Mouse (Mus musculus): ENCODE results near the gene Cdk2. TPM values are rescaled to one million over a fixed set of nuclear protein-coding genes. Genes with fewer than 3 reads are reported as not detected.
A peak's percentile ranks its signal among the peaks of the same experiment; 100 is the strongest.

Cdk2 gene
- polyA plus RNA-seq, 1 experiment, result 19.8 TPM

GRCm38 (mm10) chr10:128744680-128745601 is 40.1 kb upstream of the Cdk2 start, which contains the start of gene Dgka:
Gene Dgka (minus strand): TSS chr10:128744855.
- peak; percentile 43 to 63 for DNase-seq (ENCODE audit: low read depth in 1 of 2, low spot score in 2 of 2)
- 0 out of 2 replicates have a peak, but pooled peaks cover 2% of the 10 kb centered on the region for H3K36me3 ChIP-seq (ENCODE audit: control insufficient read depth, insufficient read depth, low read length)
- WGBS, result 13% methylated on average over 18 of the region's 18 CpGs
- peak within 1 kb of the TSS; percentile 97 for H3K27ac ChIP-seq (ENCODE audit: insufficient read depth, low read length)
- peaks cover 8% of the 10 kb centered on the region for H3K4me1 ChIP-seq (ENCODE audit: control insufficient read depth, insufficient read depth, insufficient read length)
- TF ChIP-seq POLR2A (IDR thresholded peaks at IDR 0.05; ENCODE audit: low read depth, low read length) (peak; percentile 64; the same call in 1 of the 2 replicates), CTCF (IDR thresholded peaks at IDR 0.05; ENCODE audit: extremely low read depth, insufficient read depth, insufficient read length, insufficient replicate concordance) (no peak)
- no peaks in the 10 kb centered on the region for H3K27me3 ChIP-seq (ENCODE audit: control insufficient read depth, insufficient read depth, low read length)
- peak within 1 kb of the TSS; percentile 97 for H3K4me3 ChIP-seq (ENCODE audit: extremely low read depth, insufficient read depth, insufficient read length)

- H3K27ac ChIP-seq (ENCODE audit: insufficient read depth, low read length), result peak overlapping the region; percentile 97
- peaks cover 8% of the 10 kb centered on the region; the same call in 1 of the 2 replicates for H3K4me1 ChIP-seq (ENCODE audit: control insufficient read depth, insufficient read depth, insufficient read length)
- no peak for TF ChIP-seq POLR2A (IDR thresholded peaks at IDR 0.05; ENCODE audit: low read depth, low read length)
- no peak for TF ChIP-seq CTCF (IDR thresholded peaks at IDR 0.05; ENCODE audit: extremely low read depth, insufficient read depth, insufficient read length, insufficient replicate concordance)
- WGBS, result 30% methylated on average over 8 of the region's 8 CpGs
- DNase-seq (ENCODE audit: low read depth in 1 of 2, low spot score in 2 of 2), result no peak
- peak overlapping the region; percentile 97 for H3K4me3 ChIP-seq (ENCODE audit: extremely low read depth, insufficient read depth, insufficient read length)
- no peaks in the 10 kb centered on the region for H3K27me3 ChIP-seq (ENCODE audit: control insufficient read depth, insufficient read depth, low read length)
- H3K36me3 ChIP-seq (ENCODE audit: control insufficient read depth, insufficient read depth, low read length), result 0 out of 2 replicates have a peak, but pooled peaks cover 2% of the 10 kb centered on the region
Observed at GRCm38 (mm10) chr10:128744211-128744610, 39.4 kb upstream of the Cdk2 start.

- no peak for TF ChIP-seq POLR2A (IDR thresholded peaks at IDR 0.05; ENCODE audit: low read depth, low read length)
- no peak for TF ChIP-seq CTCF (IDR thresholded peaks at IDR 0.05; ENCODE audit: extremely low read depth, insufficient read depth, insufficient read length, insufficient replicate concordance)
- Histone ChIP-seq H3K4me1 (ENCODE audit: control insufficient read depth, insufficient read depth, insufficient read length) (peaks cover 5% of the 10 kb centered on the region; the same call in 1 of the 2 replicates), H3K36me3 (ENCODE audit: control insufficient read depth, insufficient read depth, low read length) (peaks cover 3% of the 10 kb centered on the region), H3K4me3 (ENCODE audit: extremely low read depth, insufficient read depth, insufficient read length) (peak overlapping the region; percentile 97), H3K27ac (ENCODE audit: insufficient read depth, low read length) (peak overlapping the region; percentile 97), H3K27me3 (ENCODE audit: control insufficient read depth, insufficient read depth, low read length) (no peaks in the 10 kb centered on the region)
- WGBS, result under 1% methylated on average over 36 of the region's 37 CpGs
- peak in 1 of 2 experiments; percentile 54 for DNase-seq (ENCODE audit: low read depth in 1 of 2, low spot score in 2 of 2)
Observed at GRCm38 (mm10) chr10:128743791-128744191, 39.0 kb upstream of the Cdk2 start.

- H3K4me1 ChIP-seq (ENCODE audit: control insufficient read depth, insufficient read depth, insufficient read length), result peaks cover 5% of the 10 kb centered on the region; the same call in 1 of the 2 replicates
- WGBS, result 1% methylated on average over 7 of the region's 7 CpGs
- TF ChIP-seq CTCF (IDR thresholded peaks at IDR 0.05; ENCODE audit: extremely low read depth, insufficient read depth, insufficient read length, insufficient replicate concordance) (no peak), POLR2A (IDR thresholded peaks at IDR 0.05; ENCODE audit: low read depth, low read length) (no peak)
- H3K36me3 ChIP-seq (ENCODE audit: control insufficient read depth, insufficient read depth, low read length), result peaks cover 4% of the 10 kb centered on the region
- no peaks in the 10 kb centered on the region for H3K27me3 ChIP-seq (ENCODE audit: control insufficient read depth, insufficient read depth, low read length)
- no peak for DNase-seq (ENCODE audit: low read depth in 1 of 2, low spot score in 2 of 2)
- peak overlapping the region; percentile 97 for H3K27ac ChIP-seq (ENCODE audit: insufficient read depth, low read length)
- H3K4me3 ChIP-seq (ENCODE audit: extremely low read depth, insufficient read depth, insufficient read length), result peak overlapping the region; percentile 97
Observed at GRCm38 (mm10) chr10:128743235-128743634, 38.4 kb upstream of the Cdk2 start.

- H3K4me3 ChIP-seq (ENCODE audit: extremely low read depth, insufficient read depth, insufficient read length), result peak overlapping the region; percentile 97
- 39% methylated on average over 4 of the region's 4 CpGs for WGBS
Observed at GRCm38 (mm10) chr10:128742616-128743015, 37.8 kb upstream of the Cdk2 start.

GRCm38 (mm10) chr10:128740296-128740695 is 35.5 kb upstream of the Cdk2 start:
- H3K27ac ChIP-seq (ENCODE audit: insufficient read depth, low read length), result no peak overlapping the region
- no peak for DNase-seq (ENCODE audit: low read depth in 1 of 2, low spot score in 2 of 2)
- no peak overlapping the region for H3K4me3 ChIP-seq (ENCODE audit: extremely low read depth, insufficient read depth, insufficient read length)
- 52% methylated on average over 2 of the region's 2 CpGs for WGBS
- peaks cover 2% of the 10 kb centered on the region; the same call in 1 of the 2 replicates for H3K4me1 ChIP-seq (ENCODE audit: control insufficient read depth, insufficient read depth, insufficient read length)
- H3K27me3 ChIP-seq (ENCODE audit: control insufficient read depth, insufficient read depth, low read length), result no peaks in the 10 kb centered on the region
- TF ChIP-seq CTCF (IDR thresholded peaks at IDR 0.05; ENCODE audit: extremely low read depth, insufficient read depth, insufficient read length, insufficient replicate concordance) (no peak), POLR2A (IDR thresholded peaks at IDR 0.05; ENCODE audit: low read depth, low read length) (no peak)
- peaks cover 22% of the 10 kb centered on the region for H3K36me3 ChIP-seq (ENCODE audit: control insufficient read depth, insufficient read depth, low read length)

More at GRCm38 (mm10) chr10:128742616-128743015, 37.8 kb upstream of the Cdk2 start:
- no peak for DNase-seq (ENCODE audit: low read depth in 1 of 2, low spot score in 2 of 2)
- no peak for TF ChIP-seq CTCF (IDR thresholded peaks at IDR 0.05; ENCODE audit: extremely low read depth, insufficient read depth, insufficient read length, insufficient replicate concordance)
- no peak for TF ChIP-seq POLR2A (IDR thresholded peaks at IDR 0.05; ENCODE audit: low read depth, low read length)
- H3K27ac ChIP-seq (ENCODE audit: insufficient read depth, low read length), result peak overlapping the region; percentile 40; the same call in 1 of the 2 replicates
- no peaks in the 10 kb centered on the region for H3K27me3 ChIP-seq (ENCODE audit: control insufficient read depth, insufficient read depth, low read length)
- peaks cover 5% of the 10 kb centered on the region; the same call in 1 of the 2 replicates for H3K4me1 ChIP-seq (ENCODE audit: control insufficient read depth, insufficient read depth, insufficient read length)
- peaks cover 6% of the 10 kb centered on the region for H3K36me3 ChIP-seq (ENCODE audit: control insufficient read depth, insufficient read depth, low read length)
